Mouse (Mus musculus): ENCODE measurements around the gene Gm595.

The Gm595 gene

DNA sequence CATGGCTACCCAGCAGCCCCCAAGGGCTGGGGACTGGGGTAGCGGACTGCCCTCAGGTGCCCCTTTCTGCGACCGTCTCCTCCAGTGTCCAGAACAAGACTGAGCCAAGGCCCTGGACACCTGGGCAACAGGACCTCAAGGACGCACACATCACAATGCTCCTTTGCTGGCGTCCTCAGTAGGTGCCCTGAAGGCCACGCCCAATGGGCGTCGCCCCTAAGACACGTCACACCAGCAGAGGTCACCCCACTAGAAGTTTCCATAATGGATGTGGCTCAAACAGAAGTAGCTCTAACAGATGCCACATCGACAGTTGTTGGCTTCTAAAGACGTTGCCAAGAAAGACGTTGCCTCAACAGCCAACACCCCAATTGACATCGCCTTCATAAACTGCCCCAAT lies at the start of gene Gm595:
Gene Gm595 (minus strand): TSS at position 101 of the 400 bp plus-strand sequence.
- no peak for ATAC-seq (ENCODE audit: low TSS enrichment)

DNA sequence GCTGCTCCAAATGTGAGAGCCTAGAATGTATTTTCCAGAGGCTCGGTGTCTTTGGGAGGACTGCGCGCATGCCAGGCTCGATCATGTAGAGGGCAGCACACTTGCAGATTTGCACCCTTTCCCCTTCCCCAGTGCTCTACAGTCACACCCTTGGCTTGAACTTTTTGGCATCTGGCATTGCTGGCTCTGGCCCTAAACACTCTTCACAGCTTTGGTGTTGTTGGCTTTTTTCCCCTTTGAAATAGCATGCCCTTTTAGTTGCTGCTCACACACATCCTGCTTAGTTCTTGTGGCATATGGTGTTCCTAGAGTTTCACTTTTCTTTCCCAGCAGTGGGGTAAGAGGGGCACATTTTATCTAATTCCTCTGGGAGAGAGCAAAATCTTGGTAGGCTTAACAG lies 30.9 kb upstream of the Gm595 start:
- ATAC-seq (ENCODE audit: low TSS enrichment) = no peak

DNA sequence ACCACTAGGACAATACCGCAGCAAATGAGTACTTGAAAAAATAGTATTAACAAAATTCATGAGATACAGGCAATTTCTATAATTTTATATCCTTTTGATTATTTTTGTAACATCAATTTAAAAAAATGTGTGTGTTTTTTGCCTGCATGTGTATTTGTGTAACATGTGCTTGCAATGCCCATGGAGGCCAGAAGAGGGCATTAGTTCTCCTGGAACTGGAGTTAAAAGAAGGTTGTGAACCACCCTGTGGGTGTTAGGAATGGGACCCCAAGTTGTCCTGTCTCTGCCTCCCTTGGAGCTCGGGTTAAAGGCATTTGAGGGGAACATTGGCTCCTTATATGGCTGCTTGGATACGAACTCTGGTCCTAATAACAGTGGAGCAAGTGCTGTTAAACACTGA lies 26.2 kb upstream of the Gm595 start:
- no peak for ATAC-seq (ENCODE audit: low TSS enrichment)

DNA sequence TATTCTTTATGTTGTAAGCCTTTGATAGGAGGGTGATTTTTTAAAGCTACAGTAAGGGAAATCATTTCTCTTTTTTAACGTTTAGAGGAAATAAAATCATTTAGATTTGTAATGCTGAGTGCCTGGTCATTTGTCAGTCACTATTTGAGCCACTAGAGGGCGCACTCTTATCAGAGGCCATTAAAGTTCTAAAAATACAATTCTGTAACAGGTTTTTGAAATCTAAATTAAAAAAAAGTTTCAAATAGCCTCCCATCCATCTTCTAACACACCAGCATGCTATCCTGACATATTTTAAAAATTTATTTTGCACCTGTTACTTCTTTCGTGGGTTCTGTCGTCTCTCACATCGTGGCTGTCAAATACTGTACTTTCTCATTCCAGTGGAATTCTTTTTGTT lies 22.0 kb upstream of the Gm595 start:
- ATAC-seq (ENCODE audit: low TSS enrichment) = no peak

DNA sequence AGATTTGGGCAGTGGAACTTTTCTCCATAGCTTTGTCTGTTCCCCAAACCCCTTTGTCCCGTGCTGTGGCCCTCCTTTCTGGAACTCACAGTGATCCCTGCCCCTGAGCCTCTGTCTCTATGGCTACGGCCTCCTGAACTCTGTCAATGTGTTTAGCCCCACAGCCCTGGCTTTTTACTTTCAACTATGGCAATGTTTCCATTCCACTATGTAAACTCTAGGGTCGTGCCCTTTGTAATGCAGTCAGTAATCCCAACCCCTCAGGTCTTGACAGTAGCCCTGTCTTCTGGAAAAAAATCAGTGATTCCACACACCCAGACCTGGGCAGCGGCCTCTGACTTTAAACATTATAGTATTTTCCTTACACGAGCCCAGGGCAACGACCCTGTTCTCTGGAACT lies 19.3 kb upstream of the Gm595 start:
- ATAC-seq (ENCODE audit: low TSS enrichment) = no peak

DNA sequence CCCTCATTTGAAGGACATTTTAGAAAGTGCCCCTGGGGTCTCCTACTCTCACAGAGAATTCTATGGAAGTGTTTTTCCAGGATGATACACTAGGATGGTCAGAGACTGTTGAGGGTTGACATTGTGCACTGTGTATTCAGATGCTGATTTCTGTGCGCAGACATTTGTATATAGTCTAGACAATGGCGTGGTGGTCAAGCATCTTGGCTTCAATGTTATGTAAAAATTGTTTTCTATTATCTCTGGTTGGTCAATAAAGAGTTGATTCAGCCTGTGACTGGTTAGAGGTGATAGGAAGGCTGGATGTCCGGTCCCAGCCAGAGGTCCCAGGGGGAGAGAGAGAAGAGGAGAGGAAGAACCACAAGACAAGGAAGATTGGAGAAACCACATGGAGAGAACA lies 16.4 kb upstream of the Gm595 start:
- no peak for ATAC-seq (ENCODE audit: low TSS enrichment)

DNA sequence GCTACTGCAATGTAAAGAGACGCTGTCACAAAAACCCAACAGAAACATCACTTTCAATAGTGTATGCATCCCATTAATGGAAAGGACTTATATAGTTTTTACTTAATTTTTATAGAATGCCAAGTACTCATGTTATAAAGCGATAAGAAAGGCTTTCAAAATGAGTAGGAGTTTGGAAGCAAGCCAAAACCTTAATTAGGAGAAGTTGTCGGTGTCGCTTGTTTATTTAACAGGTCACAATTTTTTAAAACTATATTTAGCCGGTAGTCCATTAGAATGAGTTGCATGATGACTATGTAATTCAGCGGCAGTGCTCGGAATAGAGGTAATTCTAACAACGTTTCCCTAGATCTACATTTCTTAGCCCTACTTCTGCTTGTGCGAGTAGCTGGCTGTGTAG lies 12.7 kb upstream of the Gm595 start:
- ATAC-seq (ENCODE audit: low TSS enrichment) = no peak

DNA sequence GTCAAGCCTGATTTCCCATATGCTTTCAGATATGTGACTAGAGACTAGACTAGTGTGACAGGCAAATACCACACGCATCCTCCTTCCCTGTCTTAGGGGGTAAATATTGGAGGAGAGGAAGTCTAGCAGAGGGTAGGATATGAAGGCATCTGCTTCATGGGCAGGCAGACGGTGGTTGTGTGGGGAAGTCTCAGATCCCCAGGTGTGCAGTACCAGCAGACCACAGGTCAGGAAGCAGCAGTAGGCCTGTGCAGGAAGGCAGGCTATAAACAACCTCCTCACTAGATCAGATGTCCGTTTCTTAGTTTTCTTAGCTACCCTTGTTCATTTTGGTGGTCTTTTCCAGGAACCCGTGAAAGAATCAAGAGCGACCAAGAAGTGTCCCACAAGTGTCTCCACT lies 7.1 kb upstream of the Gm595 start:
- no peak for ATAC-seq (ENCODE audit: low TSS enrichment)

Measured in frontal cortex, adult (tissue).